Mouse (Mus musculus) cerebellum, adult 2 months (tissue): Measurements from ENCODE around the gene Mllt11.

Experiments
- CTCF ChIP-seq: fragments of 200-500 bp; IDR thresholded peaks from 2 replicates; pipeline ENCODE4 v1.5.1; 2011; ENCODE audit warnings: low read depth, mild to moderate bottlenecking, control low read depth, low read length, moderate library complexity, borderline replicate concordance; ENCODE audit not compliant: insufficient read depth
- POLR2A ChIP-seq: fragments of 200-500 bp; IDR thresholded peaks from 2 replicates; pipeline ENCODE4 v1.6.1; 2011; ENCODE audit warnings: low read length, control low read depth, borderline replicate concordance; ENCODE audit not compliant: insufficient read depth

DNA sequence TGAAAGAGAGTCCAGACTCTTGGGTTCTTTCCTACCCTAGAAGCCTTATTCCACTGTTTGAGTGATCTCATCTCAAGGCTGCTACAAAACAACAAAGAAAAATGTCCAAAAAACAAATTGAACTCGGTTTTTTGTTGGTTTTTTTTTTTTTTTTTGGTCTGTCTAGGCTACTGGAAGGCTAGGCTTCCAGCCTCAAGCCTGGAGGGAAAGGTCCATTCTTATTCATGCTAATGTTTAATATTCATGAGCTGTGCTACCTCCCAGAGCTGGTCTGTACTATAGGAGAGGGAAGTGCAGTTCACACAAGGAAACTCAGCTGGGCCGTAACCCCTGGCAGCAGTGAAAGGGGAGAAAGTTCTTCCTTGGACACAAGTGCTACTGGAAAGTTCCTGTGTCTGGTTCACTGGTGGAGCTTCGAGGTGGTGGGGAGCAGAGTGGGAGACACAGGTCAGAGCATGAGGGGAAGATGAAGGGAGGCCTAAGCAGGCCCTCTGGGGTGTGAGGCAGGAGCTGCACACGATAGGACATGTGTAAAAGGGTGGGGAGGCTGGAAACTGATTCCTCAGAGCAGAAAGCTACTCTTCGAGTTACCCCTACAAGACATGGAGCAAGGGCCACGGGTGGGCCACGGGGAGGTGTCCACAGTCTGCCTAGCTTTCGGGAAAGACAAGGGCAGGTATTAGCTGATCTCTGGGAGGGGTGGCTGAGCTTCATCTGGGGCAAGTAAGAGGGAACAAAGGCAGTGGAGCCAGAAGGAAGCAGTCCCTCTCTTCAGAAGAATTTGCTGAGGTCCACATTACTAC is 1.3 kb downstream of the Mllt11 start:
- TF ChIP-seq POLR2A (no peak), CTCF (no peak)
